Mouse (Mus musculus) regulatory T cell (primary cell): Measurements from ENCODE around the gene Mcm2.

Source experiments
- in situ Hi-C: fragments of 300-600 bp; cut with MboI, MseI; formaldehyde crosslinking; loops from one replicate; pipeline ENCODE4 v1.15.1; 2025; ENCODE audit warnings: high pct_unique_total_duplicates

Gene Mcm2

GRCm38 (mm10) chr6:88898534-88899048 lies at the start of gene Mcm2:
Gene Mcm2, minus strand, starts transcription at chr6:88898780.
- in situ Hi-C loops: no loop called here

DNA sequence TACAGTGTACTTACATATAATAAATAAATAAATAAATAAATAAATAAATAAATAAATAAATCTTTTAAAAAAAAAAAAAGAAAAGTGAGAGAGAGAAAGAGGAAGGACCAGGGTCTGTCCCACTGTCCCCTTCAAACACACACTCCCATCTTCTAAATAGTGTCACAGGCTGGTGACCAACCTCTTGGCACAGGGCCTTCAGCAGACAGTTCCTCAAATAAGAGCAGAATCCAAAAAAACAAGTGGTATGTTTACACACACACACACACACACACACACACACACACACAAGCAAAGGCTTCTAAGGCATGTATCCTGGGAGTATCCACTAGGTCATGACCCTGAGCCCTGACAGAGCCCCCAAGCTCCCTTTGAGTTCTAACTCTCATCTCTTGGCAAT lies 49.2 kb upstream of the Mcm2 start:
- in situ Hi-C loops: no loop called here

DNA sequence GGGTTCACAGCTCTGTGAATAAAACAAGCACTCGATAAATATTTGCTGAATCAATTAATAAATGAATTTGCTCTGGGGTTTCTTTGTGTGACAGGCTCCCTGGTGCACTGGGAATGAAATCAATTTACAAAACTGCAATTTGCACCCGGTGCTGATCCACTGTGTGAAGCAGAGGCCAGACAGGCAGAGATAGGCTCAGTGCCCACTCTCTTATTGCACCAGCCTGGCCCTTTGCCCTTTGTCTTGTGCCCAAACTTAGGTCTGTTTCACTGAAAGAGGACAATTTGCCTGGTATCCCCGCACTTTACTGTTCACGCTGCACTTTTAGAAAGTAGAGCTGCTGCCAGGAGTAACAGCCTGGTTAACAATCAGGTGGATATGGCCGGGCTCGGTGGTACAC lies 47.9 kb upstream of the Mcm2 start:
- in situ Hi-C loops: no loop called here

- in situ Hi-C loops: no loop called here
Measured at GRCm38 (mm10) chr6:88943666-88944065, 45.1 kb upstream of the Mcm2 start.

GRCm38 (mm10) chr6:88942595-88942994 lies 44.0 kb upstream of the Mcm2 start:
- in situ Hi-C loops: no loop called here

- in situ Hi-C loops: no loop called here
Measured at GRCm38 (mm10) chr6:88941628-88942027, 43.0 kb upstream of the Mcm2 start.

DNA sequence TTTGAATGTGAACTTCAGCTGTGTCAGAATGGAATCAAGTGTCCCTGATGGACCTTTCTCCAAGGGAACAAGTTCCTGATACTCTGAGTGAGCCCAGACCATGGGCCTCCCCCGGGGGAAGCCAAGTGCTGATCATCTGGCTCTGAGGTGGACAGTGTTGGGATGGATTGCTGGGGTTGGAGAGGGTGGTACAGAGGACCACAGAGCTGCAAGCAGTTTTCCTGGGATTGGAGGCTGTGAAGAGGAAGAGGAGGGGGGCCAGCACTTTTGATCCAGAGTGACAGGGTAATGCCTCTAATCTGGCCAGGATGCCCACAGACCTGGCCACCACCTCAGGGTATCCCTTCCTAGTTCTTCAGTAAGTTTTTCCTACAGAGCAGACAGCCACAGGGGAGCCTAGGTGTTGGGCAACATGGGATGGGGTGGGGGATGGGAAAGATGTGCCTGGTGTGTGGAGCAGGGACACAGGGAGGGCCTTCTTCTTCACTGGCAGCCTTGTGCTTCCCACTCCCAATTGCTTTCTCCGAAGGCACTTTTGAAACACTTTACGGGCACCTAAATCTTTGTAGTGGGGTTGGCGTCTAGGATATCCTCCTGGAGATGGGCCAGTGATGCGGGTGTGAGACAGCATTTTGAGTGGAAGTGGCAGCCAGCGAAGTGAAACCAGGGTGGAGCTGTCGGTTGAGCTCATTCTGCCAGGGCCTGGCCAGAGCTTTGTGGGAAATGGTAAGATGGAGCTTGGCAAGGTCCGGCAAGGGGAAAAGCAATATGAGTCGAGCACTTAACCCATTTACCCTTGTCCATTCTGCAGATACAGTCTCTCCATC lies 41.7 kb upstream of the Mcm2 start:
- in situ Hi-C loops: no loop called here

GRCm38 (mm10) chr6:88939281-88940089 lies 40.9 kb upstream of the Mcm2 start:
- in situ Hi-C loops: no loop called here

DNA sequence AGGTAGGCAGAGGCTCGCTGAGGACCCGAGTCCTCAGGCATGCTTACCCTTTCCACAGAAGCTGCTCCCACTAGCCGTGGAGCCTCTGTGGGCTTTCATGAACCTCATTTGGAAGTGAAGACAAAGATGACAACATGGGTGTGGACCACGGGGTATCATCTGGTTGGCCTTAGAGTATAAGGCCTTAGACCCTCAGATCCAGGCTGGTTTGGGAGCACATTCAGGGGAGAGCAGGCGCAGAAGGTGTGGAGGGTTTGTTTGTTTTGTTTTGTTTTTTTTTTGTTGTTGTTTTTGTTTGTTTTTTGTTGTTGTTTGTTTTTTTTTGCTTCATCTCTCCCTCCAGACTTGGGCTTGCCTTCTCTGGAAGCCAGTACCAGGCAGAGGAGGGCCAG lies 40.1 kb upstream of the Mcm2 start:
- in situ Hi-C loops: no loop called here

DNA sequence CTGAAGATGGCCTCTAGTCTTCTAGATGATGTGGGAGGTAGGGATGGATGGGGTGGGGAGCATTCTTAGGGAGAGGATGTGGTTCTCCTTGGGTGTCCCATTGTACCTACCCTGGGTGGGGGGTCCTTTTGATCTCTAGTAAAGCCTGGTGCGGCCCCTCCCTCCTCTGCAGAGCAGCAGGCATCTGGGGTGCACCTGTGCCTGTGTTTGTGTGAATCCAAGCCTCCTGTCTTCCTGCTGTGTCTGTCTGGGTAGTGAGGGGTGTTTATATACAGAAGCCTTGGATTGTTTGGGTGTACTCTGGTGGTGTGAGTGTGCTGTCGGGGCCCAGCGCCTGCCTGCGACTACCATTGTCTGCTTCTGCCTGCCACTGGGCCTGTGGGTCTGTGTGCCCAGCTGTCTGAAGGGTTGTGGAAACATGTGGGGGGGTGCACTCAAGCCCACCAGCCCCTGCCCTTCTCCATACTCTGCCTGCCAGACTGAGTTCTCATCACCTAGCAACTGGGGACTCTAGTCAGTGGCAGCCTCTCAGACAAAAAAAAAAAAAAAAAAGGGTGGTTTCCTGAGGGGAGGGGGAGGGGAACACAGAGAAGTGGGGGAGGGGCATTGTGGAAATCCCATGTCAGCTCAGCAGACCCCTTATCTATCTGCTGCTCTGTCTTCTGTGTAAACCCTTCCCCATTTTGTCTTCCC lies 39.5 kb upstream of the Mcm2 start:
- in situ Hi-C loops: no loop called here

DNA sequence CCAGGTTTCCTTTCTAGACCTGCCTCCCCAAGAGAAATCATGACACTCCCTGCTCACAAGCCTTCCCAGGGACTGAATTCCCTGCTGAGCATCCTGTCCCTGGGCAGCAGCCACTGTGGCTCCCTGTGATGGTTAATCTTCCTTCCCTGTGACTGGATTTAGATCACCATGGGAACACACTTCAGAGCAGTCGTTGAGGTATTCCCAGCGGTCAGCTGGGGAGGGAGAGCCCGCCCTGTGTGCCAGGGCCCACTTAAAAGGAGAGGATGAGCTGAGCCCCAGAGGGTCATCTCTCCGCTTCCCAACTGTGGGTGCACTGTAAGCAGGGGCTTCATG lies 38.6 kb upstream of the Mcm2 start:
- in situ Hi-C loops: no loop called here

- in situ Hi-C loops: no loop called here
Measured at GRCm38 (mm10) chr6:88936342-88937213, 38.0 kb upstream of the Mcm2 start.

DNA sequence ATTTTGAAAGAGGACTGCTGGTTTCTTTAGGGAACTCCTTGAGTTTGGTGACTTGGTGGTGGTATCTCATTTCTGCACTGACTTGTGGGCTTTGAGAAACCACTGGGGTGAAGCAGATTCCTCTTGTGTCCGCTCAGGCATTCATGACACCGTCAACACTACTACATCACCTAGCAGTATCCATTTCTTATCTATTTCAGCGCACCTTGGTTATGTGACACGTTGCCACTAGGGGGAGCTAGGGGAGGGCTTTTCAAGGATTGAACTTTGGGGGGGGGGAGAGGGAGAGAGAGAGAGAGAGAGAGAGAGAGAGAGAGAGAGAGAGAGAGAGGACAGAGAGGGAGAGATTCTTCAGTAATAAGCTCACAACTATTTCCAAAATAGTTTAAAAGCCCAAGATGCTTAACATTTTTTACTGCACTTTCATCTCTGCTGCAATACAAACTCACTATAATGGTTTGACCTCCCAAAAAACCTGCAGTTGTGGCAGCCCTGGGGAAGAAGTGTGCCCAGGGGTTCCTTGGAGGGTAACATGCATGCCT lies 37.2 kb upstream of the Mcm2 start:
- in situ Hi-C loops: no loop called here

DNA sequence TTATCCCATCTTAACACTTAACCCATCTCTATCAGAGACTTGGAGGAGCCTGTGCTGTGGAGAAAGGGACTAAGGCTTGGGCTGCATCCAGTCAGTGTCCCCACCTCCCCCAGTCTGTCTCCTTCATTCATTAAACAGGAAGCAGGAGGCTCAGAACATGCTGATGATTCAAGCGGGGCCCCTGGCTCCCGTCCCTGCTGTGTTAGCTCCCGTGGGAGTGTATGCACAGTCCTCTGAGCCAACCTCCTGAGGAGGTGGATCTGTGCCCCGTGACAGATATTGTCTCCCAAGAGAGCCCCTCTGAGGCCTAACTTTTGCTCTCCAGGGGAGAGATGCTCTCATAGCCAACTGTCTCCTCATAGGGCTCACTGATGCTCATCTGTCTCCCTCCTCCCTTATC lies 36.2 kb upstream of the Mcm2 start:
- in situ Hi-C loops: loop anchor here (5.0 kb wide), 1 partner anchor 87 kb away; no protein-coding TSS in a partner anchor

DNA sequence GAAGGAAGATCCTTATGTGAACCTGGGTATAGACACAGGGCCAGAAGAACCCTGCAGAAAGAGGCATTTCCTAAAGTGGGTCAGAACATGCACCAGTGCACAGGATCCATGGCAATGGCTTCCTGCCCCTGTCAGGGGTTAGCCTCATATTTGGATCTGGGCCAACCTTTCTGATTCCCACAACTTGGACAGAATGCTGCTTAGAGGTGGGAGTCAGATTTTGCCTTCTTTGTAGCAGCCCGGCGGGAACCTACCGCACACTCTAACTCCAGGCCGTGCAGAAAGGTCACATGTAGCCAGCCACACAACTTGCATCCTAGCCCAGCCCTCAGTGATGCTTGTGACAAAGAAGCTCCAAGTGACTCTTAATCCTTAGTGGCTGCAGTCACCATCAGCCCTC lies 35.6 kb upstream of the Mcm2 start:
- in situ Hi-C loops: loop anchor here (5.0 kb wide), 1 partner anchor 88 kb away; no protein-coding TSS in a partner anchor

GRCm38 (mm10) chr6:88931449-88931848 lies 32.9 kb upstream of the Mcm2 start:
- in situ Hi-C loops: loop anchor here (5.0 kb wide), 1 partner anchor 91 kb away; no protein-coding TSS in a partner anchor

- in situ Hi-C loops: loop anchor here (5.0 kb wide), 1 partner anchor 92 kb away; no protein-coding TSS in a partner anchor
Measured at GRCm38 (mm10) chr6:88930049-88930448, 31.5 kb upstream of the Mcm2 start.

GRCm38 (mm10) chr6:88929451-88929850 lies 30.9 kb upstream of the Mcm2 start:
- in situ Hi-C loops: no loop called here

DNA sequence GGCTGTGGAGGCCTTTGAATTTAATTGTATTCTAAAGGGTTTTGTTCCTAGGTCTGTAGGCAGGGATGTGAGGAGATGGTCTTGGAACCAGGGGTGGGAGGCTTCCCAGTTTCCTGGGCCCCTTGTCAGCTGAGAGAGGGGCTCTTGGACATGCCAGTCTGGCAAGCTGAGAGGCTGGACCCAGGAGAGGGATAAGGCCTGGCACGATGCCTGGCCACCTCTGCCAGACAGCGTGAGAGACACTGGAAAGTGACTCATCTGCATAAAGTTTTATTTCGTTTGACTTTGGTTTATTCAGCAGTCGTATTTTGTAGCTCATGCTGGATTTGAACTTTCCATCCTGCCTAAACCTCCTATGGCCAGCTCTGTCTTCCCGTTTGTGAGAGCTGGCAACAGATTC lies 30.0 kb upstream of the Mcm2 start:
- in situ Hi-C loops: no loop called here

DNA sequence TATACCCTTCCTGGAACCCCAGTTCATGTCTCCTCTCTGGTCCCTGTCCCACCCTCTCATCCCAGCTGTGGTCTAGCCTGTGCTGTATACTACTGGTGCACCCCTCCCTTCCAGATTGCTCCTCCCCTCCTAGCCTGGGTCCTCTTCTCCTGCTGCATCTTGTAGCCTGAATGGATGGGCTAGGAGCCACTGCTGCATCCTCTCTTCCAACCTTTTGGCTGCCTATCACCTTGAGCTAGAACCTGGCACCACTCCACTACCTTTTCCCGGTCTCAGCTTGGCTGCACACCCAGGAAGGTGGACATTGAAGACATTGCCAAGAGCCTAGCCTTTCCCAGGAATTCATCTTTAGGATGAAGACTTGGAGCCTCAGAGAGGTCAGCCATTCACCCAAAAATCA lies 29.4 kb upstream of the Mcm2 start:
- in situ Hi-C loops: no loop called here

DNA sequence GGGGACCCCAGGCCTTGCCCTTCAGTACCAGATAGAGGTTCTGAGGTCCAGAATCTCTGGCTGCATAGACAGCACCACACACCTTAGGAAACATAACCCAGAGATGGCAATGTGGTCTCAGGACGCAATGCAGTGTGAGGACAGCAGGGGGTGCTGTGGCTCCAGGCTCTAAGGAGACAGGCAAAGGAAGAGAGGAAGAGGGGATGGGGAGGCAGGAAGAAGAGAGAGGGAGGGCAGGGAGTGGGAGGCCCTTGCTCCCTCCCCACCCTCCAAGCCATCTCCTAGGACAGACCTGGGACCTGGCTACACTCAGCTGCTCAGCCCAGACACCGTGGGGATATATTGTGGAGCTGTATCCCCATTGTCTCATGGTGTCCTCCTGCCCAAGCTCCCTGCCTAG lies 29.0 kb upstream of the Mcm2 start:
- in situ Hi-C loops: no loop called here
